Mouse (Mus musculus) testis, adult 2 months (tissue): Measurements from ENCODE around the gene Glg1. TPM values are rescaled to one million over a fixed set of nuclear protein-coding genes. Genes with fewer than 3 reads are reported as not detected.
"Not testable (repeated sequence)": the region's sequence is repeated elsewhere in the genome, so short reads cannot be mapped to it uniquely, and the experiment has no call there.

Source experiments
- H3K27ac ChIP-seq: fragments of 200-500 bp; 2 replicates; pipeline ENCODE4 v1.5.1; 2012; ENCODE audit warnings: low read depth, low read length; ENCODE audit not compliant: control insufficient read depth, insufficient read depth
- H3K27me3 ChIP-seq: fragments of 200-500 bp; 2 replicates; pipeline ENCODE4 v1.6.1; 2012; ENCODE audit warnings: mild to moderate bottlenecking, low read length, moderate library complexity; ENCODE audit not compliant: control insufficient read depth, insufficient read depth
- H3K36me3 ChIP-seq: fragments of 200-500 bp; 2 replicates; pipeline ENCODE4 v1.6.1; 2012; ENCODE audit warnings: mild to moderate bottlenecking, low read length; ENCODE audit not compliant: control insufficient read depth, insufficient read depth
- H3K4me1 ChIP-seq: fragments of 200-500 bp; 2 replicates; pipeline ENCODE4 v1.6.1; 2012; ENCODE audit warnings: low read length; ENCODE audit not compliant: control insufficient read depth, insufficient read depth
- H3K4me3 ChIP-seq: fragments of 200-500 bp; 2 replicates; pipeline ENCODE4 v1.5.1; 2012; ENCODE audit warnings: low read depth, mild to moderate bottlenecking, low read length, moderate library complexity, mixed read lengths; ENCODE audit not compliant: control insufficient read depth
- CTCF ChIP-seq: fragments of 200-500 bp; IDR thresholded peaks from 2 replicates; pipeline ENCODE4 v1.5.1; 2012; ENCODE audit warnings: low read depth, mild to moderate bottlenecking, inconsistent platforms, low read length, moderate library complexity; ENCODE audit not compliant: control insufficient read depth, insufficient read depth, insufficient replicate concordance
- POLR2A ChIP-seq: fragments of 200-500 bp; IDR thresholded peaks from 2 replicates; pipeline ENCODE4 v1.6.1; 2012; ENCODE audit warnings: low read depth, mild to moderate bottlenecking, inconsistent platforms, low read length, moderate library complexity; ENCODE audit not compliant: control insufficient read depth
- polyA plus RNA-seq: library from polyadenylated mRNA; depleted of rRNA; stranded (reverse); fragments of >200 nt; gene quantifications from 2 replicates; pipeline ENCODE4 v1.2.3, GENCODE M21; 2012

Gene Glg1
- polyA plus RNA-seq, 1 experiment = 13.4 TPM

DNA sequence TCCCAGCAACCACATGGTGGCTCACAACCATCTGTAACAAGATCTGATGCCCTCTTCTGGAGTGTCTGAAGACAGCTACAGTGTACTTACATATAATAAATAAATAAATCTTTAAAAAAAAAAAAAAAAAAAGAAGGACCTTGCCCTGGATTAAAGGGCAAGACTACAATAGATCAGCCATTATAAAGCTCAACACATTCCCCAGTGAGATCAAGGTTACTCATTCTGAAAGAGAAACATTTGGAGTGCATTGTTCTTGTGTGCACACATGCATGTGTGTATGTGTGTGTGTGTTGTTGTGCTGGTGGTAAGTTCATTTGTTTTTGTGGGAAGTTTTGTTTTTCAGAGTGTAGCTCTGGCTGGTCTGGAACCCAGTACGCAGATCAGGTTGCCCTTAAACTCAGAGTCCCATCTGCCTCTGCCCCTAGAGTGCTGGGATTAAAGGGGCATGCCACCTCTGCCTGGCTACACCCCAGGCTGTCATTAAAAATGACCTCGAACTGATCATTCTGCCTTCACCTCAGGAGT lies 5.7 kb upstream of the Glg1 start:
- H3K27me3 ChIP-seq = no peaks in the 10 kb centered on the region
- no peak overlapping the region for H3K4me3 ChIP-seq
- peaks cover 3% of the 10 kb centered on the region for H3K4me1 ChIP-seq
- no peaks in the 10 kb centered on the region; the same call in 1 of the 2 replicates for H3K36me3 ChIP-seq
- H3K27ac ChIP-seq = no peak overlapping the region
- TF ChIP-seq CTCF (no peak), POLR2A (no peak)

DNA sequence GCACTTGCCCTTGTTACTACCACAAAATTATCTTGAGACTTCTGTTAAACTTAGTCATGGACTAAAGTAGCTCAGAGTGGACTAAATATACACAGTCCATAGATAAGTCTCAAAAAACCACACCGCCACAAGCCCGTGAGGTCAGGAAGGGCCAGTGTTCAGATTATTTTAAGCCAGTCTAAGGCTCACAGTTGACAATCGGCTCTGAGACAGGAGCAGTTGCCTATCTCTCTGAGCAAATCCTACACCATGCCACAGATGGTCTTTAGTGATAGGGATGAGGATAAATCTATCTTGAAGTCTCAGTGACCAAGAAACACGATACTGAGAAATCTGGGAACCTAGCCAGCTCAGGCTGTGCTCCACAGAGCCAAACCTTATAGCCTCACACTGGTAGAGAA lies 3.0 kb upstream of the Glg1 start:
- Histone ChIP-seq H3K27me3 (no peaks in the 10 kb centered on the region), H3K27ac (no peak overlapping the region), H3K4me3 (no peak overlapping the region), H3K4me1 (peaks cover 3% of the 10 kb centered on the region), H3K36me3 (no peaks in the 10 kb centered on the region)
- TF ChIP-seq CTCF (no peak), POLR2A (no peak)

DNA sequence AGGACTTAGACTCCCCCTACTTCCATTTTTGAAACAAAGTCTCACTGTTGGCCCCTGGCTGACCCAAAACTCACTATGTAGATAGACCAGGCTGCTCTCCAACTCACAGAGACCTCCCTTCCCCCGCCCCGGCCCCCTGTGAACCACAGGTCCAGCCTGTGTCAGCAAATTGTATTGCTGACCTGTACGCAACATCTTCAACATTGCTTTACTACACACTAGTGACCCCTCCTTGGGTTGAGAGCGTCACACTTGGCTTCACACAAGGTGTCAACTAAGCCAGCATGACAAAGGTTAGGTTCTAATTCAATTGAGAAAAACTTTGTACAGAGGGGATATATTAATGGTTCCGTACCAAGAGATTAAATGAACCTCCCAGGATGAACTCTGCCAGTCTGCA lies 1.2 kb upstream of the Glg1 start:
- TF ChIP-seq POLR2A = no peak
- no peak for TF ChIP-seq CTCF
- Histone ChIP-seq H3K27me3 (no peaks in the 10 kb centered on the region), H3K4me3 (no peak overlapping the region; the same call in 1 of the 2 replicates), H3K4me1 (peaks cover 3% of the 10 kb centered on the region), H3K36me3 (no peaks in the 10 kb centered on the region), H3K27ac (no peak overlapping the region)

DNA sequence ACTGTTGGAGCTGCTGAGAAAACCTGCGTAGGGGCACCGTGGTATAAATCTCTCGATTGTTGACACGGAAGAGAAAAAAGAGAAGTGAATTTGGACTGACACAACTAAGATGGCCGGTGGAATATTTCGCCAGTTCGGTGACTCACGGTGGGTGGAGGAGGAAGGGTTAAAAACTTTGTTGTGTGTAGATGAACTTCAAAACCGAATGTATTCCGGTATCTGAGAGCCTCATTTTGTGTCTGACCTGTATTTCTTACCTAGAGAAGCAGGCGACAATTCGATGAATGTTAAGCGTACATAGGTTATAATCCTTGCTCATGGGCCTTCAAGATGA lies 359 bp upstream of the Glg1 start:
- H3K27me3 ChIP-seq = no peaks in the 10 kb centered on the region
- no peaks in the 10 kb centered on the region for H3K36me3 ChIP-seq
- peak overlapping the region; percentile 89 for H3K27ac ChIP-seq
- H3K4me1 ChIP-seq = peaks cover 3% of the 10 kb centered on the region
- H3K4me3 ChIP-seq = peak overlapping the region; percentile 90
- TF ChIP-seq POLR2A (no peak), CTCF (no peak)

DNA sequence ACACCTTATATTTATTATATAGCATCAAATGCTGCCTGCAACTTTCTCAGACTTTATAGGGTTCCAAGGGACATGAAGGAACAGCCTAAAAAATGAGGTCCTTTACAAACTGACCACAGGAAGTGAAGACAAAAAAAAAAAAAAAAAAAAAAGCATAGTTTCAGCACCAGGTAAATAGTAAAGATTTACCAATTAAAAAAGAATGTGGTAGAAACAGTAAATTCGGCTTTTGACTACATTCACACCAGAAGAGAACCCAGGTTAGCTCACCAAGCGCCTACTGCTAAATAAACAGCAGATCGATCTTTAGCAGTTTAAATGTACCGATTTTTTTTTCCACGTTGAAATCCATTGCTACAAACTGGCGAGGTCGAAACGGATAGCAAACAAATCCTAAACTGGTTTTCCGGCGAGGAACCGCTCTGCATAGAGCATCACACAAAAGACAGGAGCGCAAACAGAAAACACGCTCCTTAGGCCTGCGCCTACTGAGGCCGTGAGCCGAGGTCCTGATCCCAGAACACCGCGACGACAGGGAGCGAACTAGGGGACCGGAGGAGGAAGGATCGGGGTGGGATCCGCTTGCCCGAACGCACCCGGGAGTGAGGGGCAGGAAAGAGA lies 896 bp downstream of the Glg1 start:
- Histone ChIP-seq H3K36me3 (no peaks in the 10 kb centered on the region), H3K4me1 (peaks cover 3% of the 10 kb centered on the region), H3K4me3 (peak overlapping the region; percentile 90), H3K27ac (peak overlapping the region; percentile 89), H3K27me3 (no peaks in the 10 kb centered on the region)
- TF ChIP-seq CTCF (no peak), POLR2A (no peak)

DNA sequence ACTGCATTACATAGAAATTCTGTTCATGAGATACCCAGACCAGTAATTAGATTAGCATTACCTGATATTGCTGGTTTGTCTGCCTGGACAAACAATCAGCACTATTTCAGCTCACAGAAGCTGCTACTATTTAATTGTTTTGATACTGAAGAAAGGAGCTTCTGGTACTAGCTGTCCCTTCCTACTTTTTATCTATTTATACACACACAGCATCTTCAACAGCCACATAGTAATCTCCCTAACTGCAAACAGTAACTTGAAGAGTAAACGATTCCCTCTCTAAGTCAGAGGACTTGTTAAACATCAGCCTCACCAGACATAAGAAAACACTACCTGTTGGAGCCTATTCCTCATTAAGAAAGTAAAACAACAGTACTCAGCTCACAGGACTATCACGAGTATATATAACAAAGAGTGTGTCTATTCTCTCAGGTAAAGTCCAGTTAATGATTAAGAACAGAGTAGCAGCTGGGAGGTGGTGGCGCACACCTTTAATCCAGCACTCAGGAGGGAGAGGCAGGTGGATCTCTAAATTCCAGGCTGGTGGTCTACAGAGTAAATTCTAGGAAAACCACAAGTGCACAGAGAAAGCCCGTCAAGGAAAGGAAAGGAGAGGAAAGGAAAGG lies 6.4 kb downstream of the Glg1 start:
- Histone ChIP-seq H3K4me1 (no peaks in the 10 kb centered on the region), H3K27me3 (no peaks in the 10 kb centered on the region), H3K27ac (no peak overlapping the region), H3K36me3 (no peaks in the 10 kb centered on the region), H3K4me3 (no peak overlapping the region)
- TF ChIP-seq POLR2A (no peak), CTCF (no peak)

DNA sequence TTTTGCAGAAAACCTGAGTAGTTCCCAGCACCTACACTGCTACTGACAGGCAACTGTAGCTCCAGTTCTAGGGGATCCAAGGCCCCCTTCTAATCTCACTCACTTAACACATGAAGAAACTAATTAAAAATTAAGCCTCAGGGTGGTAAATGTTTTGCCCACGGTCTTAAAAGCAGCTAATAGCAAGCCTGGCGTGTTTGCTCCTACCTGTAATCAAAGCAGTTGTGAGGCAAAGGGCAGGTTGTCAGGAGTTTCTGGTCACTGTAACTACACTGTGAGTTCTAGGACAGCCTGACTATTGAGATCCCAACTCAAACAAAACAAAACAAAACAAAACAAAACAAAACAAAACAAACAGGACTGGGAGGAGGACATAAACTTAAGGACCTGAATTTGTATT lies 8.9 kb downstream of the Glg1 start:
- no peaks in the 10 kb centered on the region for H3K27me3 ChIP-seq
- no peaks in the 10 kb centered on the region for H3K36me3 ChIP-seq
- H3K4me3 ChIP-seq = no peak overlapping the region
- TF ChIP-seq CTCF (no peak), POLR2A (no peak)
- H3K4me1 ChIP-seq = no peaks in the 10 kb centered on the region
- no peak overlapping the region for H3K27ac ChIP-seq

DNA sequence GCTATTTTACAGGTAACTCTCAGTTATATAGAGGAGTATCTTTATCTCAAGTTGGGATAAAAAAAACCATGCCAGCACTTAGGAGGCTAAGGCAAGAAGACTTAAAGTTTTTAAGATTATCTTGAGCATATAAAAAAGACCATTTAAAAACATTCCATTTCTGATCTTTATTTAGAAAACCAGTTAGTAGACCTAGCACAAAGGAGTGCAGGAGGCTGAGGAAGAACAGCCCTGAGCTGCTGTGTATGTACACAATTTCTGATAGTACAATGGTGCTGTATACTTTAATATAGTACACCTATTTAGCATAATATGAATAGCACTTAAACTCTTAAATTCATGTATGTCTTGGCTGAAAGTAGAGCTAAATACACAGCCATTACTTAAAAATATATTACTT lies 10.9 kb downstream of the Glg1 start:
- TF ChIP-seq CTCF = no peak
- Histone ChIP-seq H3K4me1 (no peaks in the 10 kb centered on the region), H3K27ac (no peak overlapping the region), H3K27me3 (no peaks in the 10 kb centered on the region), H3K4me3 (no peak overlapping the region), H3K36me3 (no peaks in the 10 kb centered on the region)

DNA sequence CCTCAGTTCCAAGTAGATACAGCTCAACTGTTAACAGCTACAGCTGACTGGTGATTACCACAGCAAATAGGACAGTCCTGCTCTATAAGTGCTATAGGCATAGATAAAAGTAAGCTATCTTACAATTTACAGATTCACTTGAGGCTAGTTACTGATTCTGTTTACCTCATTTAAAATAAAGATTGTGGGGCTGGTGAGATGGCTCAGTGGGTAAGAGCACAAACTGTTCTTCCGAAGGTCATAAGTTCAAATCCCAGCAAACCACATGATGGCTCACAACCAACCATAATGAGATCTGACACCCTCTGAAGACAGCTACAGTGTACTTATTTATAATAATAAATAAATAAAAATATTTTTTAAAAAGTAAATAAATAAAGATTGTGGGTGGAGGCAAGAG lies 12.2 kb downstream of the Glg1 start:
- not testable (repeated sequence) for H3K36me3 ChIP-seq, H3K27me3 ChIP-seq, H3K4me1 ChIP-seq

More for the DNA sequence above, 12.2 kb downstream of the Glg1 start:
- not testable (repeated sequence) for H3K27ac ChIP-seq, H3K4me3 ChIP-seq
